Mouse (Mus musculus): ENCODE results near the gene Mpp6. TPM values are rescaled to one million over a fixed set of nuclear protein-coding genes. Genes with fewer than 3 reads are reported as not detected.

The Mpp6 gene
- polyA plus RNA-seq, 1 experiment from 2014 or later: 54.8 TPM

DNA sequence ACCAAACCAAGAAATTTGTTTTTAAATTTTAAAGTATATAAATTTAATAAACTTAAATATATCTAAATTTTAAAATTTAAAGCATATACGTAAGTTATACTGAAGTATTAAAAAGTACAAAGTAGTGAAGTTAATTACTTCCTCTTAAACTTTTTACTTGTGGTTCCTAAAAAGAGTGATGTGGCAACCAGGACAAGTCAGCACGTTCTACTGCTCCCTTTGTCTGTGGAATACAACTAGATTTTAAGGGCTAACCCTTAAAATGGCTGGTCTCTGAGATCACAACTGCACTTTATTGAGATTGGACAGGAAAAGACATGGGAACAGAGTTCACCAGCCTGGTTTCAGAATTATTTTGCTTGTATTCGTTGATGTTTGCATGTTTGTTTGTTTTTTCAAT, 53.0 kb downstream of the Mpp6 start:
- 61% methylated on average over 3 of the region's 3 CpGs for WGBS (ENCODE audit: insufficient replicate concordance)
- Histone ChIP-seq H3K4me1 (ENCODE audit: insufficient read depth) (no peaks in the 10 kb centered on the region), H3K9ac (replicated peaks) (no peak overlapping the region), H3K9me3 (ENCODE audit: low read length) (no peaks in the 10 kb centered on the region), H3K27ac (ENCODE audit: low read depth) (no peak overlapping the region), H3K27me3 (ENCODE audit: insufficient read depth, low read length) (no peaks in the 10 kb centered on the region), H3K36me3 (replicated peaks; ENCODE audit: insufficient read depth, low read length) (peaks cover 14% of the 10 kb centered on the region), H3K4me3 (ENCODE audit: low read depth, low read length) (no peak overlapping the region), H3K4me2 (ENCODE audit: low read depth, low read length) (no peak overlapping the region)
- DNase-seq (no peak), ATAC-seq (no peak)
- no peak for TF ChIP-seq CTCF (IDR thresholded peaks at IDR 0.05; ENCODE audit: low read depth)
- no peak for TF ChIP-seq EP300 (IDR thresholded peaks at IDR 0.05; ENCODE audit: low read depth)

- no peak overlapping the region for H3K27ac ChIP-seq (ENCODE audit: low read depth)
- no peak for DNase-seq
- no peaks in the 10 kb centered on the region for H3K4me1 ChIP-seq (ENCODE audit: insufficient read depth)
- 89% methylated on average over 4 of the region's 4 CpGs for WGBS (ENCODE audit: insufficient replicate concordance)
- H3K27me3 ChIP-seq (ENCODE audit: insufficient read depth, low read length): no peaks in the 10 kb centered on the region
- TF ChIP-seq CTCF (IDR thresholded peaks at IDR 0.05; ENCODE audit: low read depth): no peak
- TF ChIP-seq EP300 (IDR thresholded peaks at IDR 0.05; ENCODE audit: low read depth): no peak
- H3K4me2 ChIP-seq (ENCODE audit: low read depth, low read length): no peak overlapping the region
- no peak overlapping the region for H3K9ac ChIP-seq (replicated peaks)
- no peak overlapping the region for H3K4me3 ChIP-seq (ENCODE audit: low read depth, low read length)
- H3K36me3 ChIP-seq (replicated peaks; ENCODE audit: insufficient read depth, low read length): peaks cover 15% of the 10 kb centered on the region
- no peak for ATAC-seq
- no peaks in the 10 kb centered on the region for H3K9me3 ChIP-seq (ENCODE audit: low read length)
Measured at GRCm38 (mm10) chr6:50168821-50169220, 58.8 kb downstream of the Mpp6 start.

DNA sequence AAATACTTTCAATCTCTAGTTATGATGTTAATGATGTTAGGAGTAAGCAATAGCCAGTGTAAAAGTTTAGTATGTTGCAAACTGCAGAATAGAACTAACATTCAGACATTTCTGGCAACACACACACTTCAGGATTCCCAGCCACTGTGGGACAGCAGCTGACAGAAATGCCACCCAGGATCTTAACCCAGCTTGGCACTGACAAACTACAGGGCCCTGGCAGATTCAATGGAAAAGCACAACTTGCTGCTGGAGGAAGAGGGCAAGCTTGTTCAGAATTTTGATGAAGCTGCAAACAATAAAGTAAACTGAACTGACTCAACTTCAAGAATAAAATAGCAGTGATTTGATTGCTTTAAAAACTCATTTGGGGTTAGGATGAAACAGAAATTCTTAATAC, 59.7 kb downstream of the Mpp6 start:
- TF ChIP-seq CTCF (IDR thresholded peaks at IDR 0.05; ENCODE audit: low read depth): no peak
- TF ChIP-seq EP300 (IDR thresholded peaks at IDR 0.05; ENCODE audit: low read depth): no peak
- no peak overlapping the region for H3K27ac ChIP-seq (ENCODE audit: low read depth)
- no peak for DNase-seq
- H3K4me1 ChIP-seq (ENCODE audit: insufficient read depth): no peaks in the 10 kb centered on the region
- H3K9me3 ChIP-seq (ENCODE audit: low read length): no peaks in the 10 kb centered on the region
- ATAC-seq: no peak
- H3K4me3 ChIP-seq (ENCODE audit: low read depth, low read length): no peak overlapping the region
- H3K27me3 ChIP-seq (ENCODE audit: insufficient read depth, low read length): no peaks in the 10 kb centered on the region
- H3K36me3 ChIP-seq (replicated peaks; ENCODE audit: insufficient read depth, low read length): peaks cover 13% of the 10 kb centered on the region
- H3K9ac ChIP-seq (replicated peaks): no peak overlapping the region
- no peak overlapping the region for H3K4me2 ChIP-seq (ENCODE audit: low read depth, low read length)

- Histone ChIP-seq H3K9ac (replicated peaks) (no peak overlapping the region), H3K27me3 (ENCODE audit: insufficient read depth, low read length) (no peaks in the 10 kb centered on the region), H3K36me3 (replicated peaks; ENCODE audit: insufficient read depth, low read length) (peaks cover 2% of the 10 kb centered on the region; the same call in 1 of the 2 replicates), H3K4me3 (ENCODE audit: low read depth, low read length) (no peak overlapping the region), H3K27ac (ENCODE audit: low read depth) (peak overlapping the region; percentile 77), H3K4me1 (ENCODE audit: insufficient read depth) (no peaks in the 10 kb centered on the region), H3K4me2 (ENCODE audit: low read depth, low read length) (no peak overlapping the region), H3K9me3 (ENCODE audit: low read length) (no peaks in the 10 kb centered on the region)
- WGBS (ENCODE audit: insufficient replicate concordance): 40% methylated on average over 1 of the region's 1 CpGs
- DNase-seq (no peak), ATAC-seq (peak; percentile 83)
- no peak for TF ChIP-seq CTCF (IDR thresholded peaks at IDR 0.05; ENCODE audit: low read depth)
- TF ChIP-seq EP300 (IDR thresholded peaks at IDR 0.05; ENCODE audit: low read depth): peak; percentile 30; the same call in 1 of the 2 replicates
Measured at GRCm38 (mm10) chr6:50175736-50176135, 65.7 kb downstream of the Mpp6 start.

DNA sequence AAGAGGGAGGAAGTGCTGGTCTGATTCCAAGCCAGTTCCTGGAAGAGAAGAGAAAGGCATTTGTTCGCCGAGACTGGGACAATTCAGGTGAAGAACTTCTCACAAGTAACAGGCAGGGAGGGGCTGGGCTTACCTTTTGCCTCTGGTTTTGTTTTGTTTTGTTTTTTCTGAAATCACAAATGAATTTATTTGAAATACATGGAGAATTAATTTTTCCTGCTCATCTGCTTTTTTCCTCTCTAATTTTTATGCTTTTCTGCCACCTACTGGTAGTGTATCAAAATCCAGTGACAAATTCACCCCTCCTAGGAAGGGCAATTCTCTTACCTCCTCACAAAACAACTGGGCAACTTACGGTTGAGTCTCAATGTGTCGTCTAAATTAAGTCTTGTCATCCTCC, 70.1 kb downstream of the Mpp6 start:
- Histone ChIP-seq H3K36me3 (replicated peaks; ENCODE audit: insufficient read depth, low read length) (peaks cover 14% of the 10 kb centered on the region), H3K4me2 (ENCODE audit: low read depth, low read length) (no peak overlapping the region), H3K27ac (ENCODE audit: low read depth) (no peak overlapping the region), H3K4me3 (ENCODE audit: low read depth, low read length) (no peak overlapping the region), H3K9me3 (ENCODE audit: low read length) (no peaks in the 10 kb centered on the region), H3K9ac (replicated peaks) (no peak overlapping the region), H3K4me1 (ENCODE audit: insufficient read depth) (no peaks in the 10 kb centered on the region), H3K27me3 (ENCODE audit: insufficient read depth, low read length) (no peaks in the 10 kb centered on the region)
- WGBS (ENCODE audit: insufficient replicate concordance): 72% methylated on average over 4 of the region's 4 CpGs
- DNase-seq (no peak), ATAC-seq (no peak)
- TF ChIP-seq EP300 (IDR thresholded peaks at IDR 0.05; ENCODE audit: low read depth) (no peak), CTCF (IDR thresholded peaks at IDR 0.05; ENCODE audit: low read depth) (peak; percentile 55)

DNA sequence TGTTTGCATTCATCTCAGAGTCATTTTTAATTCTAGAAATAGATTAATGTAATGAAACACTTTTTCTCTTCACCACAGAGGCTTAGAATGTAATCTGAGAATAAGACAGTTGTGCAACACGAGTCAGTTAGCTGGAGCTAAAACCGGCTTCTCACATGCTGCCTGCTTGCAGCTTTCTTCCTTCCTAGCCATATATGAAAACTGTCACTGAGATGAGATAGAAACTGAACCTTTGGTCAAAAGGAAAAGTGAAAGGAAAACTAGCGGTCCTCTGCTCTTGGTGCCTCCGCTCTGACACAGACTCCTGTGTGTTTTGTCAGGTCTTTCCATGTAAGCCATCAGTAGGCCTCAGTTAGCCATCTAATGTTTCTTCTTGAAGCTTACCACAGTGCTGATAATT, 77.9 kb downstream of the Mpp6 start:
- TF ChIP-seq EP300 (IDR thresholded peaks at IDR 0.05; ENCODE audit: low read depth) (no peak), CTCF (IDR thresholded peaks at IDR 0.05; ENCODE audit: low read depth) (no peak)
- H3K36me3 ChIP-seq (replicated peaks; ENCODE audit: insufficient read depth, low read length): peaks cover 19% of the 10 kb centered on the region
- 55% methylated on average over 4 of the region's 4 CpGs for WGBS (ENCODE audit: insufficient replicate concordance)
- H3K27ac ChIP-seq (ENCODE audit: low read depth): 0 out of 2 replicates have a peak overlapping the region, but pooled peaks have one; percentile 30
- no peak for DNase-seq
- H3K27me3 ChIP-seq (ENCODE audit: insufficient read depth, low read length): no peaks in the 10 kb centered on the region
- no peak overlapping the region for H3K4me3 ChIP-seq (ENCODE audit: low read depth, low read length)
- H3K9ac ChIP-seq (replicated peaks): no peak overlapping the region
- no peak for ATAC-seq
- H3K4me2 ChIP-seq (ENCODE audit: low read depth, low read length): peak overlapping the region; percentile 42
- peaks cover 9% of the 10 kb centered on the region; the same call in 1 of the 2 replicates for H3K4me1 ChIP-seq (ENCODE audit: insufficient read depth)
- no peaks in the 10 kb centered on the region for H3K9me3 ChIP-seq (ENCODE audit: low read length)

GRCm38 (mm10) chr6:50189376-50189775, 79.3 kb downstream of the Mpp6 start:
- H3K9ac ChIP-seq (replicated peaks): no peak overlapping the region
- DNase-seq: no peak

More at GRCm38 (mm10) chr6:50189376-50189775, 79.3 kb downstream of the Mpp6 start:
- no peak overlapping the region for H3K4me2 ChIP-seq (ENCODE audit: low read depth, low read length)
- H3K9me3 ChIP-seq (ENCODE audit: low read length): no peaks in the 10 kb centered on the region
- TF ChIP-seq CTCF (IDR thresholded peaks at IDR 0.05; ENCODE audit: low read depth) (no peak), EP300 (IDR thresholded peaks at IDR 0.05; ENCODE audit: low read depth) (no peak)
- ATAC-seq: no peak
- H3K4me1 ChIP-seq (ENCODE audit: insufficient read depth): peaks cover 14% of the 10 kb centered on the region; the same call in 1 of the 2 replicates
- H3K36me3 ChIP-seq (replicated peaks; ENCODE audit: insufficient read depth, low read length): peaks cover 13% of the 10 kb centered on the region
- H3K27me3 ChIP-seq (ENCODE audit: insufficient read depth, low read length): no peaks in the 10 kb centered on the region
- H3K4me3 ChIP-seq (ENCODE audit: low read depth, low read length): no peak overlapping the region
- no peak overlapping the region for H3K27ac ChIP-seq (ENCODE audit: low read depth)

Measured in liver, postnatal 0 days (tissue).